Mouse (Mus musculus) neural tube, embryonic 13.5 days (tissue): Measurements from ENCODE around the gene Omp. TPM values are rescaled to one million over a fixed set of nuclear protein-coding genes. Genes with fewer than 3 reads are reported as not detected.

ENCODE experiments used
- ATAC-seq: fragments of 200-750 bp; cut with Nextera tagmentation; 2 replicates; pipeline ENCODE4 v1.8.0; 2017; ENCODE audit warnings: low read depth, mild to moderate bottlenecking, moderate TSS enrichment, moderate library complexity
- H3K27ac ChIP-seq: fragments of 300-500 bp; sonication (generic); replicated peaks from 2 replicates; pipeline ENCODE4 v1.5.1; 2015; ENCODE audit warnings: moderate library complexity, mild to moderate bottlenecking, inconsistent platforms
- H3K27me3 ChIP-seq: fragments of 300-500 bp; sonication (generic); 2 replicates; pipeline ENCODE4 v1.6.1; 2015; ENCODE audit warnings: mild to moderate bottlenecking, inconsistent platforms
- H3K36me3 ChIP-seq: fragments of 300-500 bp; sonication (generic); 2 replicates; pipeline ENCODE4 v1.6.1; 2015; ENCODE audit warnings: mild to moderate bottlenecking, inconsistent platforms
- H3K4me1 ChIP-seq: fragments of 300-500 bp; sonication (generic); replicated peaks from 2 replicates; pipeline ENCODE4 v1.6.1; 2015; ENCODE audit warnings: inconsistent platforms
- H3K4me2 ChIP-seq: fragments of 300-500 bp; sonication (generic); 2 replicates; pipeline ENCODE4 v1.6.1; 2015; ENCODE audit warnings: inconsistent platforms, mild to moderate bottlenecking, moderate library complexity
- H3K4me3 ChIP-seq: fragments of 300-500 bp; sonication (generic); 2 replicates; pipeline ENCODE4 v1.5.1; 2015; ENCODE audit warnings: mild to moderate bottlenecking, inconsistent platforms
- H3K9ac ChIP-seq: fragments of 300-500 bp; sonication (generic); 2 replicates; pipeline ENCODE4 v1.6.1; 2015; ENCODE audit warnings: moderate library complexity, mild to moderate bottlenecking, inconsistent platforms
- H3K9me3 ChIP-seq: fragments of 300-500 bp; sonication (generic); 2 replicates; pipeline ENCODE4 v1.6.1; 2016; ENCODE audit warnings: inconsistent platforms
- WGBS: fragments of 180-500 bp; shearing (Covaris S2); methylation state at CpG from one replicate; pipeline ENCODE4 v1.1.7; 2015; 5-methylcytosine and 5-hydroxymethylcytosine counted together
- polyA plus RNA-seq: library from polyadenylated mRNA; unstranded; fragments of >200 nt; fragmentation: Nextera tagmentation; extraction: Ambion mirVana; gene quantifications from 2 replicates; pipeline ENCODE4 v1.2.1, GENCODE M21; 2015

The Omp gene
- polyA plus RNA-seq, 1 experiment from 2014 or later = 0.60 TPM

GRCm38 (mm10) chr7:98178560-98179231 is 33.4 kb upstream of the Omp start:
- ATAC-seq = peak; percentile 15; the same call in 1 of the 2 replicates
- no peaks in the 10 kb centered on the region for H3K36me3 ChIP-seq
- H3K27me3 ChIP-seq = no peaks in the 10 kb centered on the region
- no peaks in the 10 kb centered on the region for H3K9me3 ChIP-seq
- H3K4me2 ChIP-seq = peak overlapping the region; percentile 67
- WGBS = 72% methylated on average over 5 of the region's 5 CpGs
- peaks cover 39% of the 10 kb centered on the region for H3K4me1 ChIP-seq
- H3K27ac ChIP-seq = 0 out of 2 replicates have a peak overlapping the region, but pooled peaks have one; percentile 33
- peak overlapping the region; percentile 83 for H3K9ac ChIP-seq
- peak overlapping the region; percentile 84 for H3K4me3 ChIP-seq

GRCm38 (mm10) chr7:98177929-98178559 is 32.7 kb upstream of the Omp start, which contains the start of gene Capn5:
Gene Capn5 (minus strand): TSS chr7:98178274.
- Histone ChIP-seq H3K27ac (peak within 1 kb of the TSS; percentile 33), H3K9ac (peak within 1 kb of the TSS; percentile 83), H3K27me3 (no peaks in the 10 kb centered on the region), H3K4me3 (peak within 1 kb of the TSS; percentile 84), H3K9me3 (no peaks in the 10 kb centered on the region), H3K36me3 (no peaks in the 10 kb centered on the region), H3K4me2 (peak within 1 kb of the TSS; percentile 67), H3K4me1 (peaks cover 45% of the 10 kb centered on the region)
- WGBS = under 1% methylated on average over 38 of the region's 44 CpGs
- peak; percentile 88 for ATAC-seq

GRCm38 (mm10) chr7:98177566-98177928 is 32.2 kb upstream of the Omp start:
- Histone ChIP-seq H3K4me3 (peak overlapping the region; percentile 84), H3K27ac (peak overlapping the region; percentile 33), H3K4me1 (peaks cover 45% of the 10 kb centered on the region), H3K9me3 (no peaks in the 10 kb centered on the region), H3K4me2 (peak overlapping the region; percentile 67), H3K36me3 (no peaks in the 10 kb centered on the region), H3K27me3 (no peaks in the 10 kb centered on the region), H3K9ac (peak overlapping the region; percentile 83)
- ATAC-seq = peak; percentile 64; the same call in 1 of the 2 replicates
- WGBS = 9% methylated on average over 9 of the region's 9 CpGs

GRCm38 (mm10) chr7:98177071-98177485 is 31.8 kb upstream of the Omp start:
- Histone ChIP-seq H3K4me2 (peak overlapping the region; percentile 67), H3K4me3 (peak overlapping the region; percentile 84), H3K36me3 (no peaks in the 10 kb centered on the region), H3K9me3 (no peaks in the 10 kb centered on the region), H3K27me3 (no peaks in the 10 kb centered on the region), H3K27ac (no peak overlapping the region), H3K4me1 (peaks cover 45% of the 10 kb centered on the region), H3K9ac (peak overlapping the region; percentile 83)
- peak; percentile 15 for ATAC-seq
- 45% methylated on average over 2 of the region's 2 CpGs for WGBS

GRCm38 (mm10) chr7:98176322-98177070 is 31.2 kb upstream of the Omp start:
- H3K9ac ChIP-seq = peak overlapping the region; percentile 83
- H3K9me3 ChIP-seq = no peaks in the 10 kb centered on the region
- H3K4me2 ChIP-seq = peak overlapping the region; percentile 67
- peaks cover 48% of the 10 kb centered on the region for H3K4me1 ChIP-seq
- no peaks in the 10 kb centered on the region for H3K36me3 ChIP-seq
- 75% methylated on average over 8 of the region's 8 CpGs for WGBS
- H3K27me3 ChIP-seq = no peaks in the 10 kb centered on the region
- ATAC-seq = no peak
- peak overlapping the region; percentile 84 for H3K4me3 ChIP-seq
- no peak overlapping the region for H3K27ac ChIP-seq

- WGBS = 79% methylated on average over 4 of the region's 4 CpGs
- Histone ChIP-seq H3K4me1 (peaks cover 56% of the 10 kb centered on the region), H3K9ac (0 out of 2 replicates have a peak overlapping the region, but pooled peaks have one; percentile 27), H3K9me3 (no peaks in the 10 kb centered on the region), H3K36me3 (no peaks in the 10 kb centered on the region), H3K27me3 (no peaks in the 10 kb centered on the region), H3K27ac (no peak overlapping the region), H3K4me2 (no peak overlapping the region), H3K4me3 (no peak overlapping the region)
- no peak for ATAC-seq
Observed at GRCm38 (mm10) chr7:98174883-98175755, 29.8 kb upstream of the Omp start.

- Histone ChIP-seq H3K27me3 (no peaks in the 10 kb centered on the region), H3K4me3 (no peak overlapping the region), H3K27ac (no peak overlapping the region), H3K4me1 (peaks cover 52% of the 10 kb centered on the region), H3K36me3 (no peaks in the 10 kb centered on the region), H3K4me2 (no peak overlapping the region), H3K9me3 (no peaks in the 10 kb centered on the region), H3K9ac (no peak overlapping the region)
- WGBS = 49% methylated on average over 4 of the region's 4 CpGs
- ATAC-seq = no peak
Observed at GRCm38 (mm10) chr7:98173408-98173807, 28.1 kb upstream of the Omp start.

GRCm38 (mm10) chr7:98172661-98173060 is 27.4 kb upstream of the Omp start:
- no peak for ATAC-seq
- Histone ChIP-seq H3K27ac (no peak overlapping the region), H3K4me3 (no peak overlapping the region), H3K4me2 (no peak overlapping the region), H3K4me1 (peaks cover 49% of the 10 kb centered on the region), H3K27me3 (no peaks in the 10 kb centered on the region), H3K36me3 (no peaks in the 10 kb centered on the region), H3K9me3 (no peaks in the 10 kb centered on the region), H3K9ac (no peak overlapping the region)
- WGBS = 87% methylated on average over 8 of the region's 8 CpGs

GRCm38 (mm10) chr7:98171141-98172073 is 26.1 kb upstream of the Omp start:
- H3K9me3 ChIP-seq = no peaks in the 10 kb centered on the region
- H3K9ac ChIP-seq = no peak overlapping the region
- no peaks in the 10 kb centered on the region for H3K27me3 ChIP-seq
- WGBS = 76% methylated on average over 6 of the region's 6 CpGs
- H3K27ac ChIP-seq = no peak overlapping the region
- H3K36me3 ChIP-seq = no peaks in the 10 kb centered on the region
- H3K4me2 ChIP-seq = no peak overlapping the region
- H3K4me3 ChIP-seq = no peak overlapping the region
- H3K4me1 ChIP-seq = peaks cover 36% of the 10 kb centered on the region
- ATAC-seq = peak; percentile 44; the same call in 1 of the 2 replicates

- Histone ChIP-seq H3K4me3 (no peak overlapping the region), H3K4me2 (no peak overlapping the region), H3K9me3 (no peaks in the 10 kb centered on the region), H3K27ac (peak overlapping the region; percentile 67), H3K9ac (peak overlapping the region; percentile 50; the same call in 1 of the 2 replicates), H3K4me1 (peaks cover 24% of the 10 kb centered on the region), H3K27me3 (no peaks in the 10 kb centered on the region), H3K36me3 (peaks cover 7% of the 10 kb centered on the region; the same call in 1 of the 2 replicates)
- peak; percentile 25; the same call in 1 of the 2 replicates for ATAC-seq
- WGBS = 40% methylated on average over 10 of the region's 10 CpGs
Observed at GRCm38 (mm10) chr7:98164999-98165528, 19.8 kb upstream of the Omp start.
